Mouse (Mus musculus) embryonic facial prominence, embryonic 14.5 days (tissue): Measurements from ENCODE around the gene Ptpn14. TPM values are rescaled to one million over a fixed set of nuclear protein-coding genes. Genes with fewer than 3 reads are reported as not detected.
"Not testable (repeated sequence)": the region's sequence is repeated elsewhere in the genome, so short reads cannot be mapped to it uniquely, and the experiment has no call there.

ENCODE experiments used
- ATAC-seq: fragments of 200-750 bp; cut with Nextera tagmentation; 2 replicates; pipeline ENCODE4 v1.8.0; 2017; ENCODE audit warnings: low read depth, moderate number of reproducible peaks, moderate TSS enrichment
- DNase-seq: peaks from one replicate; pipeline ENCODE4 v3.0.0-alpha.2; 2015; ENCODE audit warnings: low spot score
- H3K27ac ChIP-seq: fragments of 300-500 bp; sonication (generic); replicated peaks from 2 replicates; pipeline ENCODE4 v1.5.1; 2014; ENCODE audit warnings: low read depth, mild to moderate bottlenecking, low read length, moderate library complexity
- H3K27me3 ChIP-seq: fragments of 300-500 bp; sonication (generic); replicated peaks from 2 replicates; pipeline ENCODE4 v1.6.1; 2014; ENCODE audit warnings: low read length; ENCODE audit not compliant: control insufficient read depth, insufficient read depth
- H3K36me3 ChIP-seq: fragments of 300-500 bp; sonication (generic); 2 replicates; pipeline ENCODE4 v1.6.1; 2014; ENCODE audit warnings: low read length, mixed read lengths; ENCODE audit not compliant: control insufficient read depth, insufficient read depth
- H3K4me1 ChIP-seq: fragments of 300-500 bp; sonication (generic); 2 replicates; pipeline ENCODE4 v1.6.1; 2014; ENCODE audit warnings: antibody characterized with exemption, low read length; ENCODE audit not compliant: control insufficient read depth, insufficient read depth
- H3K4me2 ChIP-seq: fragments of 300-500 bp; sonication (generic); 2 replicates; pipeline ENCODE4 v1.6.1; 2014; ENCODE audit warnings: low read depth, mild to moderate bottlenecking, low read length, moderate library complexity, mixed read lengths
- H3K4me3 ChIP-seq: fragments of 300-500 bp; sonication (generic); 2 replicates; pipeline ENCODE4 v1.5.1; 2014; ENCODE audit warnings: low read depth, mild to moderate bottlenecking, low read length
- H3K9ac ChIP-seq: fragments of 300-500 bp; sonication (generic); 2 replicates; pipeline ENCODE4 v1.6.1; 2014; ENCODE audit warnings: low read depth, mild to moderate bottlenecking, low read length, moderate library complexity, mixed read lengths
- H3K9me3 ChIP-seq: fragments of 300-500 bp; sonication (generic); 2 replicates; pipeline ENCODE4 v1.6.1; 2016; ENCODE audit warnings: low read length; ENCODE audit not compliant: control insufficient read depth
- WGBS: fragments of 180-500 bp; shearing (Covaris S2); extraction: QIAGEN DNeasy Blood & Tissue Kit; methylation state at CpG from one replicate; pipeline ENCODE4 v1.1.7; 2014; 5-methylcytosine and 5-hydroxymethylcytosine counted together
- polyA plus RNA-seq: library from polyadenylated mRNA; unstranded; fragments of >200 nt; fragmentation: Nextera tagmentation; extraction: Ambion mirVana; gene quantifications from 2 replicates; pipeline ENCODE4 v1.2.1, GENCODE M21; 2014

Ptpn14 gene
- polyA plus RNA-seq = 12.3 and 12.5 TPM in 2 replicates

DNA sequence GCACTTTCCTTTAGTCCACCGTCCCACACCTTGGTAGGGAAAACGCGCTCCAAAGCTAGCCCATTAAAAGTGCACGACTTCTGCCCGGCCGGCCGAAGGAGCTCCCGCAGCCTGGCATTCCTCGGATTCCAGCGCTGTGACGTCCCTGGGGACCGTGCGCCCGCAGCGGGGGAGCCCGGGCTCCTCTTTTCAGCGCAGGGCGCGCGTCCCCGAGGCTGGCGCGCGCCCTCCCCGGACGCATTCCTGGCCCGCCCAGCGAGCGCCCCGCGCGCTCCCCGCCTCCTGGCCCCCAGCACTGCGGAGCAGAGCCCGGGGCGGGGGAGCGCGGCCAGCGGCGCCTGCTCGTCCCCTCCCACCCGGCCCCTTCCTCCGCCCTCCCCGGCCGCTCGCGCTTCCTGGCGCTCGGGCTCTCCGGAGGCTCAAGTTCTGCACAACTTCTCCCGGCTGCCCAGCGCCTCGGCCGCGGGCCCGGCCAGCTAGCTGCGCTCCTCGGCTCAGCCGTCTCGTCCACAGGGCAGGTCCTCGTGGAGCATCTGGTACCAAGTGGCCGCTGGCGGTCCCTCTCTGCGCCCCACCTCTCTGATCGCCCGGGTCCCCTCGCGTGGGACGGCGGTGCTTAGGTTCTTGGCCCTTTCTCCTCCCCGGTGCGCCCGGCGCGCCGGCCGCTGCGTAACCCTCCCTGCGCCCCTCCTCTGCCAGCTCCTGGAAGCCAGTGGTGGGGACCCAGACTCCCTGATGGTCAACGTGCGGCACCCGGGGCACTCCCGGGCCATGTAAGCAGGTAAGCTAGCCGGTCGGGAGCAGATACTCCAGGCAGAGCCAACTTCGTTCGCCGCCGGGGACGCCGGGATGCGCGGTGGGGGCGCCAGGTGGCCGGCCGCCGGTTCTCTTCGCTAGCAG is at the start of gene Ptpn14:
Gene Ptpn14 (plus strand): TSS at position 385 of the 900 bp plus-strand sequence.
- WGBS = under 1% methylated on average over 56 of the region's 98 CpGs
- H3K27me3 ChIP-seq = no peaks in the 10 kb centered on the region
- ATAC-seq (peak; percentile 94), DNase-seq (peak; percentile 95)
- H3K27ac ChIP-seq = peak within 1 kb of the TSS; percentile 97
- H3K4me3 ChIP-seq = peak within 1 kb of the TSS; percentile 86
- no peaks in the 10 kb centered on the region for H3K36me3 ChIP-seq
- peak within 1 kb of the TSS; percentile 71 for H3K4me2 ChIP-seq
- H3K9me3 ChIP-seq = no peaks in the 10 kb centered on the region
- peak within 1 kb of the TSS; percentile 90 for H3K9ac ChIP-seq
- peaks cover 47% of the 10 kb centered on the region for H3K4me1 ChIP-seq

DNA sequence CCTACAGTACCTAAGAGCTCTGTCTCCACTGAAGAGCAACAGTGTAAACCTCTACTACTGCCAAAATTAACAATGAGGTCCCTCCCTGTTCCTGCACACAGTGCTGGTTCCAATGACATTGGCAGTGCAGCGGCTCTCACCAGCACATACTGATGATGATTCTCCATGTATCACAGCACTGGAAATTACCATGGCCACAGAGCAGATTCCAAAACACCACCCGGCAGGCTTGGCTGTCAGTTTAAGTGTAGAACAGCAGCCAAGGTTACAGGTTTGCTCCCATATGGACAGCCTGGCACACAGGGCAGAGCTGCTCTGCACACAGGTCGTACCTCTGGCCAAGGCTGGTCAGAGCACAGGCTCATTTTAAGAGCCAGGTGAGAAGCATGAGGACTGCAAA is 48.5 kb upstream of the Ptpn14 start:
- H3K4me2 ChIP-seq = no peak overlapping the region
- no peaks in the 10 kb centered on the region for H3K4me1 ChIP-seq
- DNase-seq (no peak), ATAC-seq (no peak)
- 93% methylated on average over 3 of the region's 3 CpGs for WGBS
- H3K9ac ChIP-seq = no peak overlapping the region
- H3K4me3 ChIP-seq = no peak overlapping the region
- no peaks in the 10 kb centered on the region for H3K27me3 ChIP-seq
- H3K36me3 ChIP-seq = peaks cover 77% of the 10 kb centered on the region
- no peaks in the 10 kb centered on the region for H3K9me3 ChIP-seq
- no peak overlapping the region for H3K27ac ChIP-seq

DNA sequence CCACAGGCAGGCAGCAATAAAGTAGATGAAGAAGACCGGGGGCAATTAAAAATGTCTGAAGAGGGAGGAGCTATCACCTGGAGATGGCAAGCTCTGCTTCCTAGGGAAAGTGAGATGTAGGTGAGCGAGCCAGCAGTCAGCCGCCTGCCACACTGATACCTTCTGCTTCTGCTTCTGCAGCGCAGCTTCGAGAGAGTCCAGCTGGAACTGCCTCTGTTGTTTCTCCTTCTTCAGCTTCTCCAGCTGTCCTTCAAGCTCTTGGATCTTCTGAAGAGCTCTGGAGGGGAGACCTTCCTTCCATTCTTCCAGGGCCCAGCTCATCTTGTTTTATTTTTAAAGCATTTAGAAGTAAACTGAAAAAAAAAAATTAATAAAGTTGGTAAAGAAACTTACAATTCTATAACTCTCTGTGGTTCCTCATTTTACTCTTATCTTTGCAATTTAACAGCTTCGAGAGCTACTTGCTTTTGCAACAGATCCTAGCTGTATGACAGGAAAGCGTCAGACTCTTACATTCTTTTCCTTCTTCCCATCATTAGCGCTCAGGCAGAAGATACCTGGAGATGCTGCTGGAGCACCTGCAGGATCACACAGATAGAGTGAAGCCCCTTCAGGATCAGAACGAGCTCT is 43.2 kb upstream of the Ptpn14 start:
- no peak for DNase-seq
- 93% methylated on average over 9 of the region's 9 CpGs for WGBS
- peaks cover 50% of the 10 kb centered on the region for H3K36me3 ChIP-seq
- H3K9me3 ChIP-seq = no peaks in the 10 kb centered on the region
- peaks cover 11% of the 10 kb centered on the region for H3K4me1 ChIP-seq
- H3K27me3 ChIP-seq = no peaks in the 10 kb centered on the region
- no peak for ATAC-seq
- no peak overlapping the region for H3K27ac ChIP-seq
- H3K4me2 ChIP-seq = no peak overlapping the region
- no peak overlapping the region for H3K9ac ChIP-seq
- no peak overlapping the region for H3K4me3 ChIP-seq

DNA sequence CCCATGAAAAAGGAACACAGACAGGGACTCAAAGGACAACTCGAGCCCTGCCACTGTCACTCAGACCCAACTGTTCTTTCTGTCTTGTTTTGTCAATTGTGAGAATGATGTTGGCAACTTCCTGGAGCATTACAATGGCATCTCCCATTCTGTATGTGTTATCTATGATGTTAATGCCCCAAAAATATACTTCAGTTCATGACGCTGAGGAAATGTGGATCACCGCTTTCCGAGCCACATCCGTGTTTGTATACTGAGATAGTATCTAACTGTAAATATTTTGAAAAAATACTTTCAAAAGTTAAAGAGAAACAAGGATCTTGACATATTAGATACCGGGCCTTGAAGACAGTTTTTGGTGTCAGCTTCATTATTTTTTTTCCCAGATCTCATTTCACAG is 42.0 kb upstream of the Ptpn14 start:
- 80% methylated on average over 6 of the region's 6 CpGs for WGBS
- DNase-seq (no peak), ATAC-seq (no peak)
- H3K36me3 ChIP-seq = peaks cover 39% of the 10 kb centered on the region
- H3K4me3 ChIP-seq = peak overlapping the region; percentile 80; the same call in 1 of the 2 replicates
- H3K9ac ChIP-seq = no peak overlapping the region
- H3K27me3 ChIP-seq = no peaks in the 10 kb centered on the region
- peaks cover 11% of the 10 kb centered on the region for H3K4me1 ChIP-seq
- no peak overlapping the region for H3K27ac ChIP-seq
- peak overlapping the region; percentile 88 for H3K4me2 ChIP-seq
- no peaks in the 10 kb centered on the region for H3K9me3 ChIP-seq

DNA sequence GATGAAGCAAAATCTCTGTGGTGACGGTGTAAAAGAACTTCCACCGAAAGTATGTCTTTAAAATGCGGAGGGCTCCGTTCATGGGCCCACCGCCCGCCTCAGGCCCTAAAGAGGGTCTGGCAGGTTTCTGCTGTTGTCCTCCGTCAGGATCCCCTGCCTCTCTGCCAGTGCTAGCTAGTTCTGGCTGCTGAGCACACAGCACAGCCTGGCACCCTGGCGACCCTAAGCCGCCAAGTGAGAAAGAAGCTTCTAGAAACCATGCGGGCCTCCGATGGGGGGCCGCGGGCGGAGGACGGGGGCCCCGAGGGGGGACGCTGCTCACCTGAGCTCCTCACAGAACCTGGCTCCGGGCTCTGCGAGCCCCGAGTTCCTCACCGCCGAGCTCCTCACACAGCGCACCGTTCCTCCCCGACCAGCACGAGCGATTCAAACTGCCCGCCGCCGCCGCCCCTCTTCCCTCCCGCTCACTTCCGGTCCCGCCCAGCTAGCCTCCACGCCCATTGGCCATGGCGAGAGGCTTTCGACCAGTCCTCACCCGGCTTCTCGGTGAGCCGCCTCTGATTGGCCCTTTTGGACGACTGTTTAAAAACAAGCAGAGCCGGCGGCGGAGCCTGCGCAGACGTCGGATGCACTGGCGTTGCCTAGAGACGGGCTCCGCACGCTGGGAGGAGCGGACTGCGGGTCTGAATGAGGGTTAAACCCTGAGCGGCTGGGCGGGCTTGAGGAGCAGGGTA is 40.2 kb upstream of the Ptpn14 start, which contains the start of gene Cenpf:
Gene Cenpf (minus strand): TSS at position 433 of the 734 bp plus-strand sequence.
- ATAC-seq (peak; percentile 100), DNase-seq (peak; percentile 100)
- Histone ChIP-seq H3K27me3 (no peaks in the 10 kb centered on the region), H3K4me3 (peak within 1 kb of the TSS; percentile 80), H3K4me2 (peak within 1 kb of the TSS; percentile 88), H3K9me3 (no peaks in the 10 kb centered on the region), H3K9ac (peak within 1 kb of the TSS; percentile 80), H3K36me3 (peaks cover 24% of the 10 kb centered on the region), H3K4me1 (peaks cover 11% of the 10 kb centered on the region), H3K27ac (peak within 1 kb of the TSS; percentile 68)
- WGBS = under 1% methylated on average over 46 of the region's 55 CpGs

DNA sequence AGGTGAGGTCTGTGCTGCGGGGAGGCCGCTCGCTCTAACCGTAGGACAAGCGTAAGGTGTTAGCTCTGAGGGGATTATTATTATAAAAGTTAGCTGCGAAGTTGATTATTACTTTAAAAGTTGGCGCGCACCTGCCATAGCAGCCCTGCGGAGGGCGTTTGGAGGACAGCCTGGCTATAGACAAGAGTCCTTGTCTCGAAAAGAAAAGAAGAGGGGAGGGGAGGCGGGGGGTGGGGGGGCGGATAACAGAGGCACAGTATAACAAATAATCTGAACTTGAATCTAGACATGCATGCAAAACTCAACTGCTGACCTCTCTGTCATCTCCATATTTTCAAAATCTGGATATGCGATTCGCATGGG is 39.7 kb upstream of the Ptpn14 start:
- no peak for ATAC-seq
- H3K9ac ChIP-seq = peak overlapping the region; percentile 53
- H3K4me2 ChIP-seq = peak overlapping the region; percentile 65
- H3K4me1 ChIP-seq = peaks cover 11% of the 10 kb centered on the region
- peak overlapping the region; percentile 80 for H3K4me3 ChIP-seq
- no peaks in the 10 kb centered on the region for H3K27me3 ChIP-seq
- no peaks in the 10 kb centered on the region for H3K9me3 ChIP-seq
- DNase-seq = no peak
- peaks cover 19% of the 10 kb centered on the region for H3K36me3 ChIP-seq
- 1% methylated on average over 15 of the region's 15 CpGs for WGBS
- H3K27ac ChIP-seq = no peak overlapping the region; the same call in 1 of the 2 replicates

- 32% methylated on average over 4 of the region's 4 CpGs for whole genome bisulfite sequencing
- H3K4me2 ChIP-seq = peak overlapping the region; percentile 65
- H3K27me3 ChIP-seq = no peaks in the 10 kb centered on the region
- H3K27ac ChIP-seq = no peak overlapping the region
- peaks cover 10% of the 10 kb centered on the region; the same call in 1 of the 2 replicates for H3K36me3 ChIP-seq
- H3K4me1 ChIP-seq = peaks cover 11% of the 10 kb centered on the region
- peak overlapping the region; percentile 53 for H3K9ac ChIP-seq
- H3K4me3 ChIP-seq = peak overlapping the region; percentile 80
- no peak for ATAC-seq
- H3K9me3 ChIP-seq = no peaks in the 10 kb centered on the region
- DNase-seq = no peak
Observed at GRCm38 (mm10) chr1:189689050-189689833, 38.8 kb upstream of the Ptpn14 start.

DNA sequence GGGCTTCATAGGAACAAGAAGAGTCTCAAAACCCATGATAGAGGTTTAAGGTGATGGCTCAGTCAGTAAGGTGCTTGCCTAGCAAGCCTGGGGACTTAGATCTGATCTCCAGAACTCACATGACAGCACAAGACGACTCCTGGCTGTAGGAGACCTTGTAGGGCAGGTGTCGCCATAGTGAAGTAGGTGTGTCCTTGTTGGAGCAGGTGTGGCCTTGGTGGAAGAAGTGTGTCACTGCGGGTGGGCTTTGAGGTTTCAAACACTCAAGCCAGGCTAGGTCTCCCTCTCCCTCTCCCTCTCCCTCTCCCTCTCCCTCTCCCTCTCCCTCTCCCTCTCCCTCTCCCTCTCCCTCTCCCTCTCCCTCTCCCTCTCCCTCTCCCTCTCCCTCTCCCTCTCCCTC is 35.6 kb upstream of the Ptpn14 start:
- ATAC-seq, H3K4me1 ChIP-seq, H3K4me2 ChIP-seq, DNase-seq, H3K9me3 ChIP-seq, H3K27me3 ChIP-seq, H3K36me3 ChIP-seq, H3K27ac ChIP-seq, H3K9ac ChIP-seq, H3K4me3 ChIP-seq: not testable (repeated sequence)
- WGBS = 54% methylated on average over 3 of the region's 3 CpGs
